Mouse (Mus musculus) heart, adult 2 months (tissue): ENCODE measurements around the gene Olfr954. TPM values are rescaled to one million over a fixed set of nuclear protein-coding genes. Genes with fewer than 3 reads are reported as not detected.

ENCODE experiments used
- DNase-seq, 2 experiments: peaks; one replicate each; pipeline ENCODE4 v3.0.0; 2021
- H3K27ac ChIP-seq: fragments of 200-600 bp; 2 replicates; pipeline ENCODE4 v1.8.1; 2022
- H3K27me3 ChIP-seq: fragments of 200-500 bp; 2 replicates; pipeline ENCODE4 v1.6.1; 2012; ENCODE audit warnings: mild to moderate bottlenecking, low read length, inconsistent platforms, mixed read lengths; ENCODE audit not compliant: control insufficient read depth, insufficient read depth
- H3K36me3 ChIP-seq: fragments of 200-500 bp; 2 replicates; pipeline ENCODE4 v1.6.1; 2012; ENCODE audit warnings: low read length, inconsistent platforms; ENCODE audit not compliant: control insufficient read depth, insufficient read depth
- H3K4me1 ChIP-seq: fragments of 200-500 bp; 2 replicates; pipeline ENCODE4 v1.6.1; 2011; ENCODE audit warnings: low read length; ENCODE audit not compliant: control insufficient read depth, insufficient read depth
- H3K4me3 ChIP-seq: fragments of 200-600 bp; 2 replicates; pipeline ENCODE4 v1.8.1; 2022
- H3K79me2 ChIP-seq: fragments of 200-500 bp; replicated peaks from 2 replicates; pipeline ENCODE4 v1.6.1; 2012; ENCODE audit warnings: mild to moderate bottlenecking, inconsistent platforms, low read length, moderate library complexity, mixed read lengths; ENCODE audit not compliant: control insufficient read depth, insufficient read depth
- H3K9ac ChIP-seq: fragments of 200-500 bp; 2 replicates; pipeline ENCODE4 v1.6.1; 2012; ENCODE audit warnings: low read depth, mild to moderate bottlenecking, control low read depth, inconsistent platforms, low read length, mixed read lengths
- CTCF ChIP-seq: fragments of 200-600 bp; IDR thresholded peaks from 2 replicates; pipeline ENCODE4 v1.8.1; 2022; ENCODE audit warnings: antibody characterized with exemption, mild to moderate bottlenecking, moderate library complexity
- EP300 ChIP-seq: fragments of 200-500 bp; IDR thresholded peaks from 2 replicates; pipeline ENCODE4 v1.6.1; 2011; ENCODE audit warnings: low read depth, low read length, control low read depth; ENCODE audit not compliant: insufficient read depth
- POLR2A ChIP-seq: fragments of 200-500 bp; IDR thresholded peaks from 2 replicates; pipeline ENCODE4 v1.6.1; 2011; ENCODE audit warnings: mild to moderate bottlenecking, low read depth, low read length, control low read depth; ENCODE audit not compliant: insufficient read depth
- WGBS: fragments of 180-500 bp; shearing (Covaris S2); methylation state at CpG from one replicate; pipeline ENCODE4 v1.1.7; 2018; 5-methylcytosine and 5-hydroxymethylcytosine counted together
- intact Hi-C: fragments of 180-260 bp; cut with DNase I; formaldehyde crosslinking; loops from one replicate; pipeline ENCODE4 v1.15.1; 2025
- long read RNA-seq: library from polyadenylated mRNA; stranded (forward); transcript quantifications from one replicate; pipeline ENCODE4 v2.0.0, GENCODE M21; 2021
- polyA plus RNA-seq: library from polyadenylated mRNA; depleted of rRNA; stranded (reverse); fragments of >200 nt; gene quantifications from 2 replicates; pipeline ENCODE4 v1.2.3, GENCODE M21; 2012; rRNA removed
- total RNA-seq, 2 experiments: library from RNA; stranded (reverse); gene quantifications; 2 replicates each; pipeline ENCODE4 v1.2.3; 2021

Olfr954 gene
- total RNA-seq: not detected
- polyA plus RNA-seq: not detected in 2 replicates
- long read RNA-seq: 0 reads

GRCm38 (mm10) chr9:39456401-39456800, at the start of gene Olfr954:
Gene Olfr954 (plus strand): TSS chr9:39456701.
- intact Hi-C loops: no loop called here

DNA sequence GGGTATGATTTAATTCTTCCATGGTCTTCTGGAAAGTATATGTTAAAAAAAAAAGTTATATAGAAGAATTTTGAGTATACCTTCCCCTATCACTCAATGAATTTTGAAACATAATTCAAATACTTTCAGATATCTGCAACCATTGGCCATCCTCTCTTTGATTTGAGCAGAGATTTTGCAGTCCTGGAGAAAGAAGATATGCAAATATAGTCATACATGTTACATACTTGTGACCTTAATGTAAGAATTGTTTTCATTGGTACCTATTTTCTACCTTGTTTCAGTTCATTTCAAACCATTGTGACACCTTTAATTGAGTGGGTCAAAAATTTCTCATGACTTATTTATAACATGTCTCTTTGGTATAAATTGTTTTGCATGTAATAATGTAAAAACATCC, 29.5 kb upstream of the Olfr954 start, which contains the start of gene Olfr952:
Olfr952 (minus strand) TSS at position 101 of the 400 bp plus-strand sequence.
- intact Hi-C loops: no loop called here
- Histone ChIP-seq H3K9ac (no peak within 1 kb of the TSS), H3K27ac (no peak within 1 kb of the TSS), H3K79me2 (no peaks in the 10 kb centered on the region), H3K4me1 (no peaks in the 10 kb centered on the region), H3K36me3 (no peaks in the 10 kb centered on the region), H3K27me3 (no peaks in the 10 kb centered on the region), H3K4me3 (no peak within 1 kb of the TSS)
- no peak for DNase-seq
- TF ChIP-seq POLR2A (no peak), EP300 (no peak)

More at GRCm38 (mm10) chr9:39456401-39456800, at the start of gene Olfr954:
- TF ChIP-seq POLR2A (no peak), EP300 (no peak), CTCF (no peak)
- no peak for DNase-seq
- Histone ChIP-seq H3K4me3 (no peak within 1 kb of the TSS), H3K36me3 (no peaks in the 10 kb centered on the region), H3K9ac (no peak within 1 kb of the TSS), H3K79me2 (no peaks in the 10 kb centered on the region), H3K27ac (no peak within 1 kb of the TSS), H3K4me1 (no peaks in the 10 kb centered on the region), H3K27me3 (no peaks in the 10 kb centered on the region)
- 75% methylated on average over 6 of the region's 6 CpGs for WGBS

DNA sequence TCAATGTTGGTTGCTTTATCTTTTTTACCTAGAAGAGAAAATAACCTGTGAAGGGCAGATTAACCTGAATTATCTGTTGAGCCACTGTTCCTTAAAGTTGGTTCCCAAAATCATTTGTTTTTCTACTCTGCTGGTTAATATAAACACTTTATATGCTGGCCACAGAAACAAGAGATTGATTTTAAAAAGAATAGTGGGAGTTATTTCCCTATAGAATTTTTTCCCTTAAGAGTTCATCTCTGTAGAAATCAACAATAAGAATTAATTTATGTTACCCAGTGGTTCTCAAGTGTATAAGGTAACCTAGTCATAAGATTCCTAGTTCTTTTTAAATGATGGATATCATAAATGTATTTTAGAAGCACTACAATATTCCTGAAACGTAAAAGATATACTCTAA, 15.3 kb downstream of the Olfr954 start, which contains the start of gene Olfr955:
Olfr955 (minus strand) TSS at position 101 of the 400 bp plus-strand sequence.
- Histone ChIP-seq H3K27ac (no peak within 1 kb of the TSS), H3K4me3 (no peak within 1 kb of the TSS), H3K36me3 (no peaks in the 10 kb centered on the region), H3K27me3 (no peaks in the 10 kb centered on the region), H3K4me1 (no peaks in the 10 kb centered on the region), H3K9ac (no peak within 1 kb of the TSS), H3K79me2 (no peaks in the 10 kb centered on the region)
- no peak for DNase-seq
- TF ChIP-seq EP300: no peak
- no peak for TF ChIP-seq CTCF
- TF ChIP-seq POLR2A: no peak
- 39% methylated on average over 1 of the region's 1 CpGs for WGBS
- intact Hi-C loops: no loop called here

GRCm38 (mm10) chr9:39493895-39494294, 37.4 kb downstream of the Olfr954 start, which contains the start of gene Olfr44:
Gene Olfr44 (minus strand): TSS chr9:39493995.
- Histone ChIP-seq H3K9ac (no peak within 1 kb of the TSS), H3K27ac (no peak within 1 kb of the TSS), H3K79me2 (no peaks in the 10 kb centered on the region), H3K4me3 (no peak within 1 kb of the TSS), H3K36me3 (no peaks in the 10 kb centered on the region), H3K4me1 (no peaks in the 10 kb centered on the region), H3K27me3 (no peaks in the 10 kb centered on the region)
- intact Hi-C loops: no loop called here
- DNase-seq: no peak
- TF ChIP-seq CTCF (no peak), EP300 (no peak), POLR2A (no peak)
- 74% methylated on average over 2 of the region's 2 CpGs for WGBS

GRCm38 (mm10) chr9:39508998-39509397, 52.5 kb downstream of the Olfr954 start:
- H3K27ac ChIP-seq: no peak overlapping the region
- intact Hi-C loops: loop anchor here (1.0 kb wide), 1 partner anchor 103 kb away; no protein-coding TSS in a partner anchor
- H3K9ac ChIP-seq: no peak overlapping the region
- TF ChIP-seq POLR2A: no peak
- TF ChIP-seq CTCF: peak; percentile 69
- no peak for TF ChIP-seq EP300
- no peaks in the 10 kb centered on the region for H3K4me1 ChIP-seq
- WGBS: 10% methylated on average over 6 of the region's 6 CpGs
- H3K4me3 ChIP-seq: no peak overlapping the region
- no peaks in the 10 kb centered on the region for H3K79me2 ChIP-seq
- no peaks in the 10 kb centered on the region for H3K27me3 ChIP-seq
- peak in 1 of 2 experiments; percentile 16 for DNase-seq
- H3K36me3 ChIP-seq: no peaks in the 10 kb centered on the region

- intact Hi-C loops: loop anchor here (1.0 kb wide), 1 partner anchor 103 kb away; no protein-coding TSS in a partner anchor
- H3K4me1 ChIP-seq: no peaks in the 10 kb centered on the region
- no peak overlapping the region for H3K27ac ChIP-seq
- TF ChIP-seq CTCF (no peak), EP300 (no peak), POLR2A (no peak)
- no peak overlapping the region for H3K4me3 ChIP-seq
- H3K27me3 ChIP-seq: no peaks in the 10 kb centered on the region
- no peak overlapping the region for H3K9ac ChIP-seq
- 72% methylated on average over 9 of the region's 9 CpGs for WGBS
- no peaks in the 10 kb centered on the region for H3K36me3 ChIP-seq
- no peaks in the 10 kb centered on the region for H3K79me2 ChIP-seq
- no peak for DNase-seq
Observed at GRCm38 (mm10) chr9:39509412-39509811, 52.9 kb downstream of the Olfr954 start.

Other genes with a start within 250 kb of the Olfr954 start
- not detected for gene Olfr1537, start 206.7 kb upstream of the Olfr954 start, total RNA-seq
- gene Olfr1537, start 206.7 kb upstream of the Olfr954 start, polyA plus RNA-seq: not detected in 2 replicates
- gene Olfr945, start 179.9 kb upstream of the Olfr954 start, total RNA-seq: not detected
- gene Olfr945, start 179.9 kb upstream of the Olfr954 start, polyA plus RNA-seq: not detected in 2 replicates
- not detected for gene Olfr948, start 130.7 kb upstream of the Olfr954 start, total RNA-seq
- gene Olfr948, start 130.7 kb upstream of the Olfr954 start, polyA plus RNA-seq: not detected in 2 replicates
- not detected for gene Olfr951, start 69.3 kb upstream of the Olfr954 start, total RNA-seq
- gene Olfr951, start 69.3 kb upstream of the Olfr954 start, polyA plus RNA-seq: not detected in 2 replicates
- not detected for gene Olfr952, start 29.6 kb upstream of the Olfr954 start, total RNA-seq
- gene Olfr952, start 29.6 kb upstream of the Olfr954 start, polyA plus RNA-seq: not detected in 2 replicates
- gene Olfr955, start 15.2 kb downstream of the Olfr954 start, total RNA-seq: not detected
- gene Olfr955, start 15.2 kb downstream of the Olfr954 start, polyA plus RNA-seq: not detected in 2 replicates
- gene Olfr44, start 37.3 kb downstream of the Olfr954 start, total RNA-seq: not detected
- not detected in 2 replicates for gene Olfr44, start 37.3 kb downstream of the Olfr954 start, polyA plus RNA-seq
- gene Olfr957, start 59.1 kb downstream of the Olfr954 start, total RNA-seq: not detected
- not detected in 2 replicates for gene Olfr957, start 59.1 kb downstream of the Olfr954 start, polyA plus RNA-seq
- not detected for gene Olfr958, start 97.4 kb downstream of the Olfr954 start, total RNA-seq
- gene Olfr958, start 97.4 kb downstream of the Olfr954 start, polyA plus RNA-seq: not detected in 2 replicates
- not detected for gene Olfr959, start 118.9 kb downstream of the Olfr954 start, total RNA-seq
- gene Olfr959, start 118.9 kb downstream of the Olfr954 start, polyA plus RNA-seq: not detected in 2 replicates
- gene AW551984, start 147.7 kb downstream of the Olfr954 start, total RNA-seq: under 1 TPM; 0.14 to 0.26 TPM
- 0.20 and 0.67 TPM in 2 replicates for gene AW551984, start 147.7 kb downstream of the Olfr954 start, polyA plus RNA-seq
- not detected for gene Olfr148, start 154.0 kb downstream of the Olfr954 start, total RNA-seq
- not detected in 2 replicates for gene Olfr148, start 154.0 kb downstream of the Olfr954 start, polyA plus RNA-seq
- not detected for gene Olfr960, start 164.7 kb downstream of the Olfr954 start, total RNA-seq
- not detected in 2 replicates for gene Olfr960, start 164.7 kb downstream of the Olfr954 start, polyA plus RNA-seq
- gene Olfr961, start 188.4 kb downstream of the Olfr954 start, total RNA-seq: not detected
- not detected in 2 replicates for gene Olfr961, start 188.4 kb downstream of the Olfr954 start, polyA plus RNA-seq
- not detected for gene Olfr963, start 210.5 kb downstream of the Olfr954 start, total RNA-seq
- gene Olfr963, start 210.5 kb downstream of the Olfr954 start, polyA plus RNA-seq: not detected in 2 replicates